Mouse (Mus musculus): Measurements from ENCODE around the gene Sept4.

GRCm38 (mm10) chr11:87542285-87542684 is 26.4 kb upstream of the Sept4 start:
- TF ChIP-seq CTCF (IDR thresholded peaks at IDR 0.05; ENCODE audit: control insufficient read depth, insufficient read depth, insufficient replicate concordance, low read depth, low read length) = no peak
- TF ChIP-seq POLR2A (IDR thresholded peaks at IDR 0.05; ENCODE audit: control insufficient read depth, low read depth, low read length) = no peak
